Mouse (Mus musculus) heart, embryonic 15.5 days (tissue): ENCODE measurements at regions not wholly inside any gene's neighbourhood (a gene's known extent, or its start where the extent isn't known, plus 50 kb on each side); places are given as distances from the start of the nearest gene placed in this dataset.

Experiments
- ATAC-seq: fragments of 200-750 bp; cut with Nextera tagmentation; replicated peaks from 2 replicates; pipeline ENCODE4 v1.8.0; 2017; ENCODE audit warnings: low read depth, moderate TSS enrichment; ENCODE audit not compliant: insufficient number of reproducible peaks, insufficient read depth, low FRiP score
- H3K27ac ChIP-seq: fragments of 300-500 bp; sonication (generic); 2 replicates; pipeline ENCODE4 v1.5.1; 2015; ENCODE audit warnings: mild to moderate bottlenecking, inconsistent platforms
- H3K27me3 ChIP-seq: fragments of 300-500 bp; sonication (generic); 2 replicates; pipeline ENCODE4 v1.6.1; 2015; ENCODE audit warnings: inconsistent platforms
- H3K36me3 ChIP-seq: fragments of 300-500 bp; sonication (generic); 2 replicates; pipeline ENCODE4 v1.6.1; 2015; ENCODE audit warnings: mild to moderate bottlenecking, inconsistent platforms
- H3K4me1 ChIP-seq: fragments of 300-500 bp; sonication (generic); replicated peaks from 2 replicates; pipeline ENCODE4 v1.6.1; 2015; ENCODE audit warnings: inconsistent platforms
- H3K4me2 ChIP-seq: fragments of 300-500 bp; sonication (generic); 2 replicates; pipeline ENCODE4 v1.6.1; 2015; ENCODE audit warnings: inconsistent platforms, mild to moderate bottlenecking, moderate library complexity
- H3K4me3 ChIP-seq: fragments of 300-500 bp; sonication (generic); 2 replicates; pipeline ENCODE4 v1.5.1; 2015; ENCODE audit warnings: mild to moderate bottlenecking, inconsistent platforms
- H3K9ac ChIP-seq: fragments of 300-500 bp; sonication (generic); 2 replicates; pipeline ENCODE4 v1.6.1; 2015; ENCODE audit warnings: mild to moderate bottlenecking, inconsistent platforms
- H3K9me3 ChIP-seq: fragments of 300-500 bp; sonication (generic); replicated peaks from 2 replicates; pipeline ENCODE4 v1.6.1; 2016; ENCODE audit warnings: inconsistent platforms
- WGBS: fragments of 180-500 bp; shearing (Covaris S2); methylation state at CpG from one replicate; pipeline ENCODE4 v1.1.7; 2015; ENCODE audit warnings: mixed read lengths; 5-methylcytosine and 5-hydroxymethylcytosine counted together

DNA sequence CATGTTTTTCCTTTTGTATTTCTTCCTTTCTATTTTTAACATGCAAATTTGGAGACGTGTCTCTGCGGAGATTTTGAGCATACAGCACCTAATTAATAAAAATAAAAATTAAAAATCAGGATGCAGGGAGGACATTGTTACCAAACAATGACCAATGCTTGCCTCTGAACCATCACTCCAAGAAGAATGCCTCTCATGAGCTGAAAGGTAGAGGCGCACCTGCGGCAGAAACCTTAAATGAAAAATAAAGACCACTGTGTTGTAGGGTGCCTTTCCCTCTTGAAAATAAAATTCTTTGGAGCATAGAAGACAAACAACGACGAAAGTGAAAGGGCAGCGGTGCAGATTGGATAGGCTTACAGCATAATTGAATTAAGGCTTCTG lies 204.8 kb upstream of the Isl1 start:
- Histone ChIP-seq H3K36me3 (no peaks in the 10 kb centered on the region), H3K9ac (no peak overlapping the region), H3K4me1 (no peaks in the 10 kb centered on the region), H3K4me3 (0 out of 2 replicates have a peak overlapping the region, but pooled peaks have one; percentile 7), H3K27me3 (no peaks in the 10 kb centered on the region), H3K27ac (no peak overlapping the region), H3K9me3 (no peaks in the 10 kb centered on the region), H3K4me2 (peak overlapping the region; percentile 42)
- 66% methylated on average over 7 of the region's 7 CpGs for WGBS
- ATAC-seq, result no peak

DNA sequence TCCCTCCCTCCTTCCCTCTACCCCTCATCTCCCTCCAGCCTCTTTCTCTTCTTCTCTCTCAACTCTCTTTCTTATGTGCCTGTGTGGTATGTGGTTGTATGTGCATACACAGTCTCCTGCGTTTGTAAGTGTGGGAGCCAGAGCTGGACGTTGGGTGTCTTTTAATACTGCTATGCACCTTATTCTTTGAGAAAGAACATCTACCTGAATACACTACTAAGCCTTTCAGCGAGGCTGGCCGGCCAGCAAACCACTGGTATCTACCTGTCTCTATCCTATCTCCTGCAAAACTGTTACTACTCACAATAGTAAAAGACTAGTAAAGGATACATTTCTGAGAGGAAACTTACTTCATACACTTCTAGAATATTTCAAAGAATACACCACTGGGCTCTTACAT lies 202.9 kb upstream of the Isl1 start:
- ATAC-seq, result no peak
- Histone ChIP-seq H3K4me2 (no peak overlapping the region), H3K4me1 (no peaks in the 10 kb centered on the region), H3K27ac (no peak overlapping the region), H3K9me3 (no peaks in the 10 kb centered on the region), H3K4me3 (no peak overlapping the region), H3K36me3 (no peaks in the 10 kb centered on the region), H3K9ac (no peak overlapping the region), H3K27me3 (no peaks in the 10 kb centered on the region)
- 67% methylated on average over 4 of the region's 4 CpGs for WGBS

DNA sequence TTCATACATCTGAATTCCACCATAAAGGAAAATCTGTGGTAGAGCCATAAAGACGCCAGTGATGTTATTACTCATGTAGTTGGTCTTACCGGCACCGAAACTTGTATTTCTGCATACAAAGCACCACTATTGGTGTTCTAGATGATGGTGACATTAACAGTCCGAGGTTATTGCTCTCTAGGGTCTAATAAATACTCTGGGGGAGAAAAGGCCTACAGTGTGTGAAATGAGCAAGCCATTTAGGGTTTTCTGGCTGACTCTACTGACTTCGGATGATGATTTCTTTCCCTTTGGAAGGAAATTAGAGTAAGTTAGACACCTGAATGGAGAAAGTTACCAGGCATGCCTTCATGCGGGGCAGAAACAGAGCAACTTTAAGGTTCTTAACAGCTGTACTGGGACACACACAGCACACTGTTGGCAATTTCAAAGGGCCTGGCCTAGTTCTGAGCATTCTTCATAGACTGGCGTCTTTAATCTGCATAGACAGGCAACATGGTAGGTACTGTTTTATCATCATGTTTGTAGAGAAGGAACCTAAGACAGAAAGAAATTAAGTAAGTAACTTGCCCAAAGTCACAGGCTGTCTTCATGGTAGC lies 198.8 kb upstream of the Isl1 start:
- Histone ChIP-seq H3K4me3 (no peak overlapping the region), H3K36me3 (no peaks in the 10 kb centered on the region), H3K27ac (no peak overlapping the region), H3K27me3 (no peaks in the 10 kb centered on the region), H3K4me2 (no peak overlapping the region), H3K4me1 (no peaks in the 10 kb centered on the region), H3K9me3 (no peaks in the 10 kb centered on the region), H3K9ac (no peak overlapping the region)
- no peak for ATAC-seq
- 85% methylated on average over 7 of the region's 7 CpGs for WGBS

DNA sequence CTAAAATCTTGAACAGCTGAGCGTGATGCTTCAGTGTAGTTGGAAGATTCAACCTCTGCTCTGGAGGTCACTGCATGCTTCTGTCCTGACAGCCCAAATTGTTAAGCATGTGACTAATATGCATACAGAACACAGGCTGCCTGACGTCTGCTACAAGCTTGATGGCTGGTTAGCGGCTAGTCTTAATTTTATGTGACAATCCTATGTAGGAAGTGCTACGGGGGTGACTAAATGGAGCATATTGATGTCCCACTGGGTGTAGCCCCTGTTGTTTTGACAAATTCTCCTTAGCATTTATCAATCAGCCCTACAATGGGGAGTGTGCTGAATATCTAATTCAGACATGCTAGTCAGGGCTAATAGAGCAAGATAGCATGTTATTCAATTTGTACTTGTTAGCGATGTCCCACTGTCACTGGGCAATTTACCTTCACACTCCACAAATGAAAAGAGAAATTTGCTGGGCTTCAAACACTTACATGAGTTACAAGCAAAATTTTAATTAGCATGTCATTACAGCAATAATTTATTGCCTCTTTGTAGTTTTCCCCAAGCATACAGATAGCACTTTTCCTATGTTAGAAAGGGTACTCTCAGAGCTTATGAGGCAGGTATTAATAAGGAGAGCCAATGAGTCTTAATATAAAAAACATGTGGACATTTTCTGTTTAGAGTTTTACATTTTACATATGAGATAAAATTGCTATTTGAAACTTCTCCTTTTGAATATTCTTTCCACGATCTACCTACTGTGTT lies 188.3 kb upstream of the Isl1 start:
- no peak overlapping the region for H3K4me3 ChIP-seq
- H3K27ac ChIP-seq, result no peak overlapping the region
- H3K9ac ChIP-seq, result no peak overlapping the region
- 76% methylated on average over 6 of the region's 6 CpGs for WGBS
- peaks cover 4% of the 10 kb centered on the region; the same call in 1 of the 2 replicates for H3K4me1 ChIP-seq
- no peak for ATAC-seq
- no peaks in the 10 kb centered on the region for H3K9me3 ChIP-seq
- no peaks in the 10 kb centered on the region for H3K27me3 ChIP-seq
- H3K36me3 ChIP-seq, result no peaks in the 10 kb centered on the region
- H3K4me2 ChIP-seq, result no peak overlapping the region

DNA sequence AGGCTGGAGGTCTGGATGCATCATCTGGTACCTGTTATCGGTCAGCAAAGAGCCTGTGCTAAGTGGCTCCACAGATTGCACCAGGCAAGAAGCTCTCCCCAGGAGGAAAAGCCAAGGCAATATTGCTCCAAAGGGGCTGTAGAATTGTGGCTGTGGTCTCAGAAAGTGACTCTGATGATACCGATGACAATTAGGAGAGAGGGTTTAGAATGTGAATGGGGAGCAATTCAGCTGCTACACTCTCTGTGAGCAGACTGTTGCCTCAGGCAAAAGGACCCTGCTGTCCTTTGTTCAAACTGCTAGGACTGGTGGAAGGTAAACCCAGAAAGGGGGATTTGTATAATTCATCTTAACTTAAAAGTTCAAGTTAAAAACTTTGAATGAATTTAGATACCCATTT lies 186.2 kb upstream of the Isl1 start:
- Histone ChIP-seq H3K9me3 (no peaks in the 10 kb centered on the region), H3K27me3 (no peaks in the 10 kb centered on the region), H3K27ac (no peak overlapping the region), H3K9ac (no peak overlapping the region), H3K4me2 (no peak overlapping the region), H3K36me3 (no peaks in the 10 kb centered on the region), H3K4me3 (no peak overlapping the region), H3K4me1 (peaks cover 4% of the 10 kb centered on the region; the same call in 1 of the 2 replicates)
- no peak for ATAC-seq
- 27% methylated on average over 2 of the region's 2 CpGs for WGBS

DNA sequence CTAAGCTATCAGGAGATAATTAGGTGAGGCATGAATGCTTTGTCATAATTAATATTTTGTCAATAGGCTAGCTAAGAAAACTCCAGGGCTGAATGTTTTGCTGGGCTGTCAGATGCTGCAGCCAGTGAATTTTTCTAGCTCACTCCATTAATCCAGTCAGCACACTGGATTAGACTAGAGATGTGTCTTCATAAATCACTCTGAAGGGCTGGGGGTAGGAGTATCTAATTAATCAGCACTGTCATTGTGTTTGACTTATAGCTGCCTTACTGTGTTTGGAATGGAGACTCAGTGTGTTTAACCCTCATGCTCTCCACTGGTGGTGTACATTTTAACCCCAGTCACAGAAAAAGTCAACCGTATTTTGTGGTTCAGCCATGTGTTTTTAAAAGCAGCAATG lies 179.9 kb upstream of the Isl1 start:
- no peak overlapping the region for H3K9ac ChIP-seq
- no peaks in the 10 kb centered on the region for H3K36me3 ChIP-seq
- H3K4me1 ChIP-seq, result no peaks in the 10 kb centered on the region
- H3K4me2 ChIP-seq, result no peak overlapping the region
- WGBS, result 44% methylated on average over 1 of the region's 1 CpGs
- no peaks in the 10 kb centered on the region for H3K9me3 ChIP-seq
- no peaks in the 10 kb centered on the region for H3K27me3 ChIP-seq
- H3K4me3 ChIP-seq, result no peak overlapping the region
- ATAC-seq, result no peak
- H3K27ac ChIP-seq, result no peak overlapping the region

DNA sequence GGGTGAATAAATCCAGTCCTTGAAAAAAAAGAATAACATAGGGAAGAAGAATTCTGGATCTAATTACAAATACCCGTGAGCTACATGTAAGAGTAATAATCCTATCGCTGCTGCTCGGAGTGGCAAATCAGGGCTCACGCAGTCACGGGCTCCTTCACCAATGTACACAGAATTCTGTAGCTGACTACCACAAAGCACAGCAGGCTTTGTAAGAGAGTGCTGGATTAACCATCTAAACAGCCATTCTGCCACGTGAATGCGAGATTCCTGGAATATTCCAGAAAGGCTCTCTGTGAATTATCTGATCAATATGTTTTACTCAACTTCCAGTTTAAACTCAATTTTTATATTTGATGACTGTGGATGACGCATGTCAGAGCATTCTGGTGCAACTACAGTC lies 165.1 kb upstream of the Isl1 start:
- H3K36me3 ChIP-seq, result no peaks in the 10 kb centered on the region
- H3K9ac ChIP-seq, result no peak overlapping the region
- ATAC-seq, result no peak
- no peak overlapping the region for H3K4me3 ChIP-seq
- H3K9me3 ChIP-seq, result no peaks in the 10 kb centered on the region
- no peak overlapping the region for H3K27ac ChIP-seq
- no peak overlapping the region for H3K4me2 ChIP-seq
- no peaks in the 10 kb centered on the region for H3K27me3 ChIP-seq
- H3K4me1 ChIP-seq, result no peaks in the 10 kb centered on the region
- WGBS, result 73% methylated on average over 8 of the region's 8 CpGs

DNA sequence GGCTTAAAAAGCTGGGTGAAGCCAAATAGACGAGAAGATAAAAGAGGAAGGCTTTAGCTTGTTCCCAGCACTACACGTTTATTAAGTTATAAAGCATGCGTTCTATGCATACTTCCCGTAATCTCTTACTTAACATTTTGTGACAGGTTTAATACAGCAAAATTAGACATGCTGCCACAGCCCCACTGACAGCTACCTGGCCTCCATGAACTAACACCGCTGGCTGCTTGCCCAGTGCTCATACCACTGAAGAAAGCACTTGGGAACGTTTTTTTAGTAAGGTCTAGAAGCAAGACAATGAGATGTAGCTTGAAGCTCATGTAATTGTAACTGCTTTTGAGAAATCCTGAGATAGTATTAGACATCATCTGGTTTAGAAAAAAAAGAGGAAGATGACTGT lies 152.3 kb upstream of the Isl1 start:
- ATAC-seq, result no peak
- 25% methylated on average over 6 of the region's 6 CpGs for WGBS
- no peaks in the 10 kb centered on the region for H3K4me1 ChIP-seq
- H3K4me3 ChIP-seq, result no peak overlapping the region
- H3K27ac ChIP-seq, result no peak overlapping the region
- no peaks in the 10 kb centered on the region for H3K27me3 ChIP-seq
- H3K9me3 ChIP-seq, result no peaks in the 10 kb centered on the region
- no peaks in the 10 kb centered on the region for H3K36me3 ChIP-seq
- no peak overlapping the region for H3K9ac ChIP-seq
- no peak overlapping the region for H3K4me2 ChIP-seq

DNA sequence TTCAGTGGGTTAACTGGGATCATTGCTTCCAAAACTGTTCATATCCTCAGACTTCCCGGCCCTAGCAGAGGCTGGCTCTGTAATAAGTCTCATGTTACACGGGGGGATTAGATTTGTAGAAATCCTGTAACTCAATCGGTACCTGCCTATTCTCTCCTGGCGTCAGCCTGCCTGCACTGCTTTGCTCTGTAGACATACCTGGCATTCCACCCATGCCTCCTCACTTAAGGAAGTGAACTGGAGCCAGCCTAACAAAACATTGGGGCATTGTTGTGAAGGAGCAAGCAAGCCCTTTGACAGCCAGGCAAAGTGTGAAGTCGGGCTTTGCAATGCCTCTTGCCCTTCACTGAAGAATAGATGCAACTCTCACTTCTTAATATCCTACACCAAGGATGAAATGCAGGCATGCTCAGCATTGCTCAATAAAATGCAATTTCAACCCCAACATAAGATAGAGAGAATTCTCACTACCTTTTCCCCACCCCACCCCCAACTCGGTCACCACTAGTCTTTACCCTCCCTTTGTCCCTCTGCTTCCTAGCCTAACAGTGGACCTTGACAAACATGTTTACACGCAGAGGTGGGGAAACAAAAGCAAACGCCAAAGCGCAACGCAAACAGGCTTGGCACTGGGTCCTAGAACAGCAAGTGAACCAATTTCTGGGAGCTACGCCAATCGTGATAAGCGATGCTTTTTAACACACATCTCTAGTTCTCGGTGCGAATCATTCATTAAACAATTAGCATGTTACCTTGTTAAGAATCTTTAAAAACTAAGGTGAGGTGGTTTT lies 133.9 kb upstream of the Isl1 start:
- H3K9me3 ChIP-seq, result no peaks in the 10 kb centered on the region
- no peaks in the 10 kb centered on the region for H3K27me3 ChIP-seq
- H3K9ac ChIP-seq, result no peak overlapping the region
- H3K4me2 ChIP-seq, result peak overlapping the region; percentile 57
- no peaks in the 10 kb centered on the region for H3K36me3 ChIP-seq
- WGBS, result 16% methylated on average over 15 of the region's 15 CpGs
- peak overlapping the region; percentile 23 for H3K4me3 ChIP-seq
- no peak overlapping the region for H3K27ac ChIP-seq
- ATAC-seq, result peak; percentile 43; the same call in 1 of the 2 replicates
- peaks cover 6% of the 10 kb centered on the region for H3K4me1 ChIP-seq

DNA sequence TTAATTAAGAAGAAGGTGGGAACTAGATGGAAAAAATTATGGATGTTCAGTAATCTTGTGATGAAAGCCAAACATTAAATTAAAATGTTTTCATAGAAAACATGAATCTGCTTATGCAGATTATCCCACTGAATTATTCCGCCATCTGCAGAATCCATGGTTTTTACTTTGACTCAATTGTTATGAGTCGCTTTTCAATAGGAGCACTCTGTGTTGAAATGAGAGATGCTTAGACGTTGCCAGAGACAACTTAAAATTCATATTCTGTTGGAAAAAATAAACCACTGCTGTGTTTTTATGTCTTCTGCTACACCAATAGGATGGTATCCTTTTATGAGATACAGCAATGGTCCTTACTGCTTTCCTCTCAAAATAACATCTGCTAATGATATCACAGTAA lies 108.3 kb upstream of the Isl1 start:
- no peak for ATAC-seq
- Histone ChIP-seq H3K4me1 (no peaks in the 10 kb centered on the region), H3K9ac (no peak overlapping the region), H3K4me3 (no peak overlapping the region), H3K4me2 (no peak overlapping the region), H3K36me3 (no peaks in the 10 kb centered on the region), H3K27ac (no peak overlapping the region), H3K27me3 (no peaks in the 10 kb centered on the region), H3K9me3 (no peaks in the 10 kb centered on the region)
- 77% methylated on average over 3 of the region's 3 CpGs for WGBS

DNA sequence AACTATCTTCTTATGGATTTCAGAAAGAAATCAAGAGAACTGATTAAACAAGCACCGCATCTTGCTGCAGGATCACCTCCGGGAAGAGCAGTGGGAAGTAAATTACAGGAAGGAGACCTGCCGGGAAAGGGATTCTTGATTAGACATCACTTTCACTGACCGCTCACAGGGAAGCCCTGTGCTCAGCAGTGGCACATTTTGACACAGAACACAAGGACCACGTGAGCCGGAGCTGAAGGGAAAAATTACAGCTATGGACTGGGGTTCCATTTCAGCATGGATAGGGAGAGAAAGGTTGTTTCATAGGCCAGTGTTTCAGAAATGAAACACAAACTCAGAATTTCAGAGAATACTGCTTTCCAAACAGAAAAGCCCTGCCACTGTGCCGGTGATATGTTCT lies 105.0 kb upstream of the Isl1 start:
- no peaks in the 10 kb centered on the region for H3K9me3 ChIP-seq
- no peak overlapping the region for H3K4me2 ChIP-seq
- H3K4me3 ChIP-seq, result no peak overlapping the region
- H3K27ac ChIP-seq, result no peak overlapping the region
- no peaks in the 10 kb centered on the region for H3K36me3 ChIP-seq
- ATAC-seq, result no peak
- H3K27me3 ChIP-seq, result no peaks in the 10 kb centered on the region
- H3K4me1 ChIP-seq, result no peaks in the 10 kb centered on the region
- no peak overlapping the region for H3K9ac ChIP-seq
- WGBS, result 22% methylated on average over 7 of the region's 7 CpGs
